Mouse (Mus musculus): ENCODE results near the gene Fbxo11. TPM values are rescaled to one million over a fixed set of nuclear protein-coding genes. Genes with fewer than 3 reads are reported as not detected.

Gene Fbxo11
- polyA plus RNA-seq (2012; rRNA removed), result 4.2 and 14.4 TPM in 2 replicates

DNA sequence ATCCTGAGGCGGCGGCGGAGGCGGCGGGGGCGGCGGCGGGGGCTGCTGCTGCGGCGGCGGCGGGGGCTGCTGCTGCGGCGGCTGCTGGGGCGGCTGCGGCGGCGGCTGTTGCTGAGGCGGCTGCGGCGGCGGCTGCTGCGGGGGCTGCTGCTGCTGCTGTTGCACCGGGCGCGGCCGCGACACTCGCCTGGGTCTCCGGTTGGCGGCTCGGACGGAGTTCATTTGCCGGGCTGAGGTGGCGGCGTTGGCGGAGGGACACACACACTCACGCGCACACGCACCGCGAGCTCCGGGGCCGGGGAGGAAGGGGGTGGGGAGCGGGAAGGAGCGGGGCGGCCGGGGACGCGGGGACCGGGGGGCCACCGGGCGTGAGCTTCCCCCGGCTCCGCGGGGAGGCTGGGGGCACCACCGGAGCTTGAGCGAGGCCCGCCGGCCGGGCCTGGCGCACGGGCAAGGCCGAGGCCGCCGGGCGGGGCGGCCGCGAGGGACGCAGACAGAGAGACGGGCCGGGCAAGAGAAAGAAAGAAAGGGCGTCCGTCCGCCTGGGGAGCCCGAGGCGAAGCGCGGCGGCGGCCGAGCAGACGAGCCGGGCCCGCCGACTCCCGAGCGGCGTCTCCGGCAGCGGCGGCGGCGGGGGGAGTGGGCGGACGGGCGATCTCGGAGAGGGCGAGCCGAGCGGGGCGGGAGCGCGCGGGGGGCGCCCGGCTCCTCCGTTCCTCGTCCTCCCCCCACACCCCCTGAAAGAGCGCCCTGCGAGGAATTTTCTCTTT, at the start of gene Fbxo11:
Gene Fbxo11 (minus strand): TSS at position 261 of the 770 bp plus-strand sequence.
- H3K36me3 ChIP-seq (ENCODE audit: control insufficient read depth, insufficient read depth, low read length), result no peaks in the 10 kb centered on the region
- no peak for TF ChIP-seq CTCF (IDR thresholded peaks at IDR 0.05; ENCODE audit: extremely low read depth, insufficient read length, insufficient replicate concordance, low read depth, low read length)
- no peak for TF ChIP-seq POLR2A (IDR thresholded peaks at IDR 0.05; ENCODE audit: low read depth, low read length)
- H3K4me1 ChIP-seq (ENCODE audit: control insufficient read depth, insufficient read depth, insufficient read length, low read length), result 0 out of 2 replicates have a peak, but pooled peaks cover 2% of the 10 kb centered on the region
- WGBS, result 3% methylated on average over 99 of the region's 112 CpGs
- peak within 1 kb of the TSS; percentile 98 for H3K4me3 ChIP-seq (ENCODE audit: low read depth, low read length)
- H3K27me3 ChIP-seq (ENCODE audit: control insufficient read depth, insufficient read depth, low read length), result no peaks in the 10 kb centered on the region
- peak within 1 kb of the TSS; percentile 75 for H3K27ac ChIP-seq (ENCODE audit: insufficient read depth, low read depth, low read length)

- Histone ChIP-seq H3K36me3 (ENCODE audit: control insufficient read depth, insufficient read depth, low read length) (no peaks in the 10 kb centered on the region), H3K4me3 (ENCODE audit: low read depth, low read length) (no peak overlapping the region), H3K27ac (ENCODE audit: insufficient read depth, low read depth, low read length) (peak overlapping the region; percentile 15; the same call in 1 of the 2 replicates), H3K27me3 (ENCODE audit: control insufficient read depth, insufficient read depth, low read length) (peaks cover 3% of the 10 kb centered on the region; the same call in 1 of the 2 replicates), H3K4me1 (ENCODE audit: control insufficient read depth, insufficient read depth, insufficient read length, low read length) (no peaks in the 10 kb centered on the region)
- WGBS, result 88% methylated on average over 10 of the region's 10 CpGs
- TF ChIP-seq POLR2A (IDR thresholded peaks at IDR 0.05; ENCODE audit: low read depth, low read length), result no peak
Measured at GRCm38 (mm10) chr17:88113883-88114229, 48.8 kb upstream of the Fbxo11 start.

- TF ChIP-seq POLR2A (IDR thresholded peaks at IDR 0.05; ENCODE audit: low read depth, low read length) (no peak), CTCF (IDR thresholded peaks at IDR 0.05; ENCODE audit: extremely low read depth, insufficient read length, insufficient replicate concordance, low read depth, low read length) (no peak)
- WGBS, result 67% methylated on average over 12 of the region's 12 CpGs
- peaks cover 3% of the 10 kb centered on the region; the same call in 1 of the 2 replicates for H3K27me3 ChIP-seq (ENCODE audit: control insufficient read depth, insufficient read depth, low read length)
- no peaks in the 10 kb centered on the region for H3K4me1 ChIP-seq (ENCODE audit: control insufficient read depth, insufficient read depth, insufficient read length, low read length)
- no peaks in the 10 kb centered on the region for H3K36me3 ChIP-seq (ENCODE audit: control insufficient read depth, insufficient read depth, low read length)
- no peak overlapping the region for H3K4me3 ChIP-seq (ENCODE audit: low read depth, low read length)
- peak overlapping the region; percentile 46; the same call in 1 of the 2 replicates for H3K27ac ChIP-seq (ENCODE audit: insufficient read depth, low read depth, low read length)
Measured at GRCm38 (mm10) chr17:88113015-88113882, 48.2 kb upstream of the Fbxo11 start.

DNA sequence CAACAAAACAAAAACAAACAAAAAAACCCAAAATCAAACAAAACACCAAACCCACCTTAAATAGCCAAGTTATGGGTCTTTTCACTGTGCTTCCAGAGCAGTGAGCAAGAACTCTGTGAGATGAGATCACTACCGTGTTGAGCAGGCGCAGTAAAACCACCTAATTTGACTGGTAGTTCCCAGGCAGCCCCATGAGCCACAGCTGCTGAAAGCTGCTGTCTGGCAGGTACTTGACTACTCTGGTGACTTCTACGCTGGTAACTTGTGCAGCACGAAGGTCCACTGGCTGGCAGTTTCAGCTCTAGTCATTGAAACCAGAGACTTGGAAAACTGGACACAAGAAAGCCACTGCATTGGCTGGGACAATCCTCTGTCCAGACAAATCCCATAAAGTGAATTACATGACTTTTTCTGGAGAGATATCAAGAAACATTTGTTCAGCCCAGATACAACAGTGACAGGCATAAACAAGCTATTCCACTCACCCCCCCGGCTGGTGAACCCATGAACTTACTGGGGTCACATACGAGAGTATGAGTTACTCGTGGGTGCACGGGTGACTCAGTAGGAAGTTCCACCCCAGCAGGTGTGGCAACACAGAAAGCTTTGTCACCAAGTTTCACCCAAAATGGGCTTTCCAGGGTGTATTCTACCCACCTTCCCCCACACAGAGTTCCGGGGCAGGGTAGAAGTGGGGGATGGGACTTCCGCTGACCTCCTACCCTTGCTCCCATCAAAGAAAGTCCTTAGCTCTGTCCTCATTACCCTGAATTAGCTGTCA, 47.0 kb upstream of the Fbxo11 start:
- no peak for TF ChIP-seq POLR2A (IDR thresholded peaks at IDR 0.05; ENCODE audit: low read depth, low read length)
- TF ChIP-seq CTCF (IDR thresholded peaks at IDR 0.05; ENCODE audit: extremely low read depth, insufficient read length, insufficient replicate concordance, low read depth, low read length), result no peak
- WGBS, result 55% methylated on average over 10 of the region's 10 CpGs
- no peaks in the 10 kb centered on the region for H3K4me1 ChIP-seq (ENCODE audit: control insufficient read depth, insufficient read depth, insufficient read length, low read length)

DNA sequence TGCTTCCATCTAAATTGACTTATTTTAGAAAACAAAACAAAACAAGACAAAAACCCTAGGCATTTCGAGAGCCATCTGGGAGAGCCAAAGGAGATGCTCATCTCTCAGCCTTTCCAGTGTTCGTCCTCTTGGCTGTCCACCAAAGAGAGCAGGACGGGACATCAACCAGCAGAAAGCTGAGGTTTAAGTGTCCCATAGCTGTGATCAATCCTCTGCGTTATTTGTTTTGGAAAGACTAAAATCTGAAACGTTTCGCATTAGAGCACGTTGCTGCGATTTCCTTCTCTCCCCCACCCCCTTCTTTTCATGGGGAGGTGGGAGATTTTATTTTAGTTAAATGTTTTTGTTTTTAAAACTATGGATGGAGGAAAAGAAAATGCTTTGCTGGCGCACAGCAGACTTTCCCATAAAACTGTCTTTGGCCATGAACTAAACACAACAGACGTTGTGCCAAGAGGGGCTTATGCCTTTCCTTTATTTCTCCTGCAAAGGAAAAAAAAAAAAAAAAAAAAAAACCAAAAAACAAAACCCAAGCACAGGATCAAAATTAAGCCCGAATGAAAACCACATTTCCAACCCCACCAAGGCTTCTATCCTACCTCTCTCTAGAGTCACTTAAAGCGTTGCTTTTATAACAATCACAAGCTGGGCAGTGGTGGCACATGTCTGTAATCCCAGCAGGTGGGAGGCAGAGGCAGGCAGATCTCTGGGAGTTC, 46.1 kb upstream of the Fbxo11 start:
- no peak for TF ChIP-seq CTCF (IDR thresholded peaks at IDR 0.05; ENCODE audit: extremely low read depth, insufficient read length, insufficient replicate concordance, low read depth, low read length)
- H3K27ac ChIP-seq (ENCODE audit: insufficient read depth, low read depth, low read length), result no peak overlapping the region; the same call in 1 of the 2 replicates

More for the DNA sequence above, 47.0 kb upstream of the Fbxo11 start:
- H3K27me3 ChIP-seq (ENCODE audit: control insufficient read depth, insufficient read depth, low read length), result peaks cover 3% of the 10 kb centered on the region; the same call in 1 of the 2 replicates
- H3K27ac ChIP-seq (ENCODE audit: insufficient read depth, low read depth, low read length), result peak overlapping the region; percentile 44
- H3K36me3 ChIP-seq (ENCODE audit: control insufficient read depth, insufficient read depth, low read length), result no peaks in the 10 kb centered on the region
- no peak overlapping the region for H3K4me3 ChIP-seq (ENCODE audit: low read depth, low read length)

GRCm38 (mm10) chr17:88107708-88108107, 42.6 kb upstream of the Fbxo11 start:
- WGBS, result 76% methylated on average over 4 of the region's 4 CpGs
- Histone ChIP-seq H3K4me1 (ENCODE audit: control insufficient read depth, insufficient read depth, insufficient read length, low read length) (no peaks in the 10 kb centered on the region), H3K27ac (ENCODE audit: insufficient read depth, low read depth, low read length) (no peak overlapping the region), H3K27me3 (ENCODE audit: control insufficient read depth, insufficient read depth, low read length) (no peaks in the 10 kb centered on the region), H3K36me3 (ENCODE audit: control insufficient read depth, insufficient read depth, low read length) (no peaks in the 10 kb centered on the region), H3K4me3 (ENCODE audit: low read depth, low read length) (no peak overlapping the region)
- no peak for TF ChIP-seq POLR2A (IDR thresholded peaks at IDR 0.05; ENCODE audit: low read depth, low read length)
- TF ChIP-seq CTCF (IDR thresholded peaks at IDR 0.05; ENCODE audit: extremely low read depth, insufficient read length, insufficient replicate concordance, low read depth, low read length), result no peak

More for the DNA sequence above, 46.1 kb upstream of the Fbxo11 start:
- Histone ChIP-seq H3K27me3 (ENCODE audit: control insufficient read depth, insufficient read depth, low read length) (peaks cover 3% of the 10 kb centered on the region; the same call in 1 of the 2 replicates), H3K36me3 (ENCODE audit: control insufficient read depth, insufficient read depth, low read length) (no peaks in the 10 kb centered on the region), H3K4me3 (ENCODE audit: low read depth, low read length) (no peak overlapping the region), H3K4me1 (ENCODE audit: control insufficient read depth, insufficient read depth, insufficient read length, low read length) (no peaks in the 10 kb centered on the region)
- 79% methylated on average over 12 of the region's 12 CpGs for WGBS
